Mouse (Mus musculus) hindbrain, embryonic 14.5 days (tissue): Measurements from ENCODE around the gene Epm2aip1. TPM values are rescaled to one million over a fixed set of nuclear protein-coding genes. Genes with fewer than 3 reads are reported as not detected.

Source experiments
- ATAC-seq: fragments of 200-750 bp; cut with Nextera tagmentation; 2 replicates; pipeline ENCODE4 v1.8.0; 2017; ENCODE audit warnings: moderate number of reproducible peaks, mild to moderate bottlenecking, moderate TSS enrichment, moderate library complexity; ENCODE audit not compliant: low FRiP score
- DNase-seq: peaks from one replicate; pipeline ENCODE4 v3.0.0-alpha.2; 2015; ENCODE audit warnings: low spot score
- H3K27ac ChIP-seq: fragments of 300-500 bp; sonication (generic); 2 replicates; pipeline ENCODE4 v1.5.1; 2014; ENCODE audit warnings: mild to moderate bottlenecking, moderate library complexity
- H3K27me3 ChIP-seq: fragments of 300-500 bp; sonication (generic); 2 replicates; pipeline ENCODE4 v1.6.1; 2014; ENCODE audit warnings: mild to moderate bottlenecking, low read length, mixed read lengths; ENCODE audit not compliant: control insufficient read depth, insufficient read depth
- H3K36me3 ChIP-seq: fragments of 300-500 bp; sonication (generic); replicated peaks from 2 replicates; pipeline ENCODE4 v1.6.1; 2014; ENCODE audit not compliant: control insufficient read depth, insufficient read depth
- H3K4me1 ChIP-seq: fragments of 300-500 bp; sonication (generic); replicated peaks from 2 replicates; pipeline ENCODE4 v1.6.1; 2014; ENCODE audit warnings: antibody characterized with exemption, low read length, mixed read lengths; ENCODE audit not compliant: control insufficient read depth, insufficient read depth
- H3K4me2 ChIP-seq: fragments of 300-500 bp; sonication (generic); replicated peaks from 2 replicates; pipeline ENCODE4 v1.6.1; 2014; ENCODE audit warnings: mild to moderate bottlenecking, moderate library complexity
- H3K4me3 ChIP-seq: fragments of 300-500 bp; sonication (generic); replicated peaks from 2 replicates; pipeline ENCODE4 v1.5.1; 2014; ENCODE audit warnings: mild to moderate bottlenecking, low read length
- H3K9ac ChIP-seq: fragments of 300-500 bp; sonication (generic); 2 replicates; pipeline ENCODE4 v1.6.1; 2014
- H3K9me3 ChIP-seq: fragments of 300-500 bp; sonication (generic); 2 replicates; pipeline ENCODE4 v1.6.1; 2016; ENCODE audit warnings: low read length; ENCODE audit not compliant: control insufficient read depth
- whole genome bisulfite sequencing: fragments of 180-500 bp; shearing (Covaris S2); extraction: QIAGEN DNeasy Blood & Tissue Kit; methylation state at CpG from one replicate; pipeline ENCODE4 v1.1.7; 2014; 5-methylcytosine and 5-hydroxymethylcytosine counted together
- polyA plus RNA-seq: library from polyadenylated mRNA; unstranded; fragments of >200 nt; fragmentation: Nextera tagmentation; extraction: Ambion mirVana; gene quantifications from 2 replicates; pipeline ENCODE4 v1.2.1, GENCODE M21; 2014

Gene Epm2aip1
- polyA plus RNA-seq, 1 experiment from 2014 or later, result 81.3 TPM

GRCm38 (mm10) chr9:111275156-111275555 is 3.4 kb downstream of the Epm2aip1 start:
- no peak overlapping the region for H3K27ac ChIP-seq
- no peak for DNase-seq
- peak overlapping the region; percentile 87 for H3K4me2 ChIP-seq
- no peaks in the 10 kb centered on the region for H3K9me3 ChIP-seq
- H3K4me3 ChIP-seq, result 0 out of 2 replicates have a peak overlapping the region, but pooled peaks have one; percentile 1
- ATAC-seq, result no peak
- peaks cover 47% of the 10 kb centered on the region for H3K4me1 ChIP-seq
- H3K9ac ChIP-seq, result 0 out of 2 replicates have a peak overlapping the region, but pooled peaks have one; percentile 25
- peaks cover 54% of the 10 kb centered on the region for H3K36me3 ChIP-seq
- 59% methylated on average over 1 of the region's 1 CpGs for WGBS
- H3K27me3 ChIP-seq, result no peaks in the 10 kb centered on the region

DNA sequence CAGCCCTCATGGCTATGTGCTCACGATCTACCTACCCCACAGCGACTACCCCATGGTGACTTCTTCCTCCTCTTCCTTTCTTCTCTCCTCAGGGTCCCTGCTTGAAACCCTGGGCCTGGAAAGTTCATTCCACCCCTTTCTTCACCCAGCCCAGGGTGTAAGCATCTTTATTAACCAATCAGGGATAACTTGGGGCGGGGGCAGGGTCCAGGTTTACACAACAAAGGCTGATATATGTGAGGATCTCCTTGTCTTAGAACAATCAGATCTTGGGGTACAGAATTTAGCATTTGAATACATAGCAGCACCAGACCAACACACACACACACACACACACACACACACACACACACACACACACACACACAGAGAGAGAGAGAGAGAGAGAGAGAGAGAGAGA is 13.3 kb downstream of the Epm2aip1 start:
- WGBS, result 21% methylated on average over 3 of the region's 3 CpGs
- Histone ChIP-seq H3K4me3 (no peak overlapping the region), H3K9ac (no peak overlapping the region), H3K27ac (no peak overlapping the region), H3K4me1 (peaks cover 12% of the 10 kb centered on the region), H3K27me3 (no peaks in the 10 kb centered on the region), H3K4me2 (no peak overlapping the region), H3K36me3 (no peaks in the 10 kb centered on the region), H3K9me3 (no peaks in the 10 kb centered on the region)
- DNase-seq (no peak), ATAC-seq (no peak)

DNA sequence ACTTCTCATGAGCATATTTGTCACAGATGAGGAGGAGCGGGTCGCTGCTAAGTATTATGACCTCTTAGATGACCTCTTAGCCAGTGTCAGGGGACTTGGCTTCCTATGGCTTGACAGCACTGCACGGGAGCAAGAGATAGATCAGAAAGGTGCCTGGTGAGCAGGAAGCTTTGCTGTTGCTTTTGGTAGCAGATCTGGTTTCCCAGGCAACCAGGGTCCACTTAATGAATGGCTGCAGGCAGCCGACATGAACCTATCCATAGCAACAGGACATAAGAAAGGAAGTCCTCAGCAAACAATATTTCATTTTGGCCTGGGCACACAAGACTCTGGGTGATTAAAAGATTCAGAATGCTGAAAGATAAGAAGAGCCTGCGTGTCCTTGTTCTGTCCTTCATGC is 13.9 kb downstream of the Epm2aip1 start:
- DNase-seq, result no peak
- Histone ChIP-seq H3K9ac (no peak overlapping the region), H3K4me3 (no peak overlapping the region), H3K4me2 (no peak overlapping the region), H3K27me3 (no peaks in the 10 kb centered on the region), H3K27ac (no peak overlapping the region), H3K36me3 (no peaks in the 10 kb centered on the region), H3K9me3 (no peaks in the 10 kb centered on the region), H3K4me1 (peaks cover 12% of the 10 kb centered on the region)
- no peak for ATAC-seq
- WGBS, result 15% methylated on average over 5 of the region's 5 CpGs

DNA sequence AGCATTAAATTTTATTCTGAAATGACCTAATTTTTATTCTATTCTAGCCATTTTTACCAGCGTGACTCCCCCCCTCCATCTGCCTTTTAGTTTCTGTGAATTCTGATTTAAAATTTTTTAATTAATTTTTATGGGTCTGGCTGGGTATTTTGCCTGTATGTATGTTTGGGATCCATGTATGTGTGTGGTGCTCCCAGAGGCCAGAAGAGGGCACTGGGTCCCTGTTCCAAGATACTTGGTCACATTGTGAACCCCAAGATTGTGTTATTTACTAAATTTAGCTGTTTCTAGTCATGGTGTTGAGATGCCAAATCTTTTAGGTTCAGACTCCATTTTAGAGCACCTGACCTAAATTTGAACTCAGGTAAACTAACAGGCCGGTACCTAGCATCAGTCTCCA is 14.7 kb downstream of the Epm2aip1 start:
- H3K4me2 ChIP-seq, result no peak overlapping the region
- H3K4me1 ChIP-seq, result peaks cover 12% of the 10 kb centered on the region
- ATAC-seq (no peak), DNase-seq (no peak)
- H3K36me3 ChIP-seq, result no peaks in the 10 kb centered on the region
- no peak overlapping the region for H3K9ac ChIP-seq
- WGBS, result 73% methylated on average over 2 of the region's 2 CpGs
- no peaks in the 10 kb centered on the region for H3K9me3 ChIP-seq
- no peaks in the 10 kb centered on the region for H3K27me3 ChIP-seq
- H3K4me3 ChIP-seq, result no peak overlapping the region
- no peak overlapping the region for H3K27ac ChIP-seq

GRCm38 (mm10) chr9:111287956-111288355 is 16.2 kb downstream of the Epm2aip1 start:
- Histone ChIP-seq H3K36me3 (no peaks in the 10 kb centered on the region), H3K9me3 (no peaks in the 10 kb centered on the region), H3K4me3 (no peak overlapping the region), H3K9ac (no peak overlapping the region), H3K4me1 (peaks cover 12% of the 10 kb centered on the region), H3K4me2 (no peak overlapping the region), H3K27me3 (no peaks in the 10 kb centered on the region), H3K27ac (no peak overlapping the region)
- DNase-seq (no peak), ATAC-seq (no peak)
- 98% methylated on average over 4 of the region's 4 CpGs for WGBS

GRCm38 (mm10) chr9:111289294-111289831 is 17.6 kb downstream of the Epm2aip1 start:
- no peaks in the 10 kb centered on the region for H3K36me3 ChIP-seq
- ATAC-seq (no peak), DNase-seq (no peak)
- 58% methylated on average over 9 of the region's 9 CpGs for WGBS
- H3K9ac ChIP-seq, result no peak overlapping the region
- no peak overlapping the region for H3K4me3 ChIP-seq
- no peaks in the 10 kb centered on the region for H3K9me3 ChIP-seq
- peak overlapping the region; percentile 23; the same call in 1 of the 2 replicates for H3K4me2 ChIP-seq
- no peak overlapping the region for H3K27ac ChIP-seq
- H3K4me1 ChIP-seq, result peaks cover 12% of the 10 kb centered on the region
- H3K27me3 ChIP-seq, result no peaks in the 10 kb centered on the region

DNA sequence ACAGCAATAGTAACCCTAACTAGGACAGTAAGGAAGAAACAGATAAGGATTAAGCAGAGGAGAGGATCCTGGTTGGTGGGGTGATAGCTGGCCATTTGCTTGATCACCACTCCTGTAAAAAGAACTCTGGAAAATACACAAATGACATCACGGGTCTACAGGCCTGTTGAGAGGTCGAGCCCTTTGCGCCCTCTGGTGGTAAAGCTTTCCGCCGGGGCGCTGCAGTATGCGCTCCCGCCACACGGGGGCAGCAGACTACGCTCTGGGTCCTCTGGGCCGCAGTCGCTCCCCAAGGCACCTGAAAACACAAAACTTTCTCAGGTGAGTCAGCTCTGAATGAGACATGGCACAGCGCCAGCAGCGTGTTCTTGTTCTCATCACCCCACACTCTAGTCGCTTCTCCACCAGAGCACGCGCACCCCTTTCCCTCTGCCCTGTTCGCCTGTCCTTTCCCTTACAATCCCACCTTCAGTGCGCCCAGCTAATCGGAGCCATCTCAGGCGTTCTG is 18.2 kb downstream of the Epm2aip1 start:
- H3K27me3 ChIP-seq, result no peaks in the 10 kb centered on the region
- 16% methylated on average over 21 of the region's 21 CpGs for WGBS
- no peaks in the 10 kb centered on the region for H3K36me3 ChIP-seq
- peak; percentile 91 for DNase-seq
- H3K4me3 ChIP-seq, result no peak overlapping the region
- H3K4me2 ChIP-seq, result peak overlapping the region; percentile 23; the same call in 1 of the 2 replicates
- peaks cover 12% of the 10 kb centered on the region for H3K4me1 ChIP-seq
- peak; percentile 46; the same call in 1 of the 2 replicates for ATAC-seq
- no peak overlapping the region for H3K27ac ChIP-seq
- H3K9ac ChIP-seq, result no peak overlapping the region
- no peaks in the 10 kb centered on the region for H3K9me3 ChIP-seq

GRCm38 (mm10) chr9:111290539-111291100 is 18.9 kb downstream of the Epm2aip1 start:
- 54% methylated on average over 11 of the region's 11 CpGs for WGBS
- H3K36me3 ChIP-seq, result no peaks in the 10 kb centered on the region
- no peak overlapping the region for H3K9ac ChIP-seq
- no peaks in the 10 kb centered on the region for H3K9me3 ChIP-seq
- H3K4me3 ChIP-seq, result no peak overlapping the region
- no peak overlapping the region for H3K4me2 ChIP-seq
- peaks cover 9% of the 10 kb centered on the region for H3K4me1 ChIP-seq
- ATAC-seq (no peak), DNase-seq (no peak)
- no peak overlapping the region for H3K27ac ChIP-seq
- no peaks in the 10 kb centered on the region for H3K27me3 ChIP-seq

GRCm38 (mm10) chr9:111293234-111293633 is 21.5 kb downstream of the Epm2aip1 start:
- H3K27me3 ChIP-seq, result no peaks in the 10 kb centered on the region
- H3K4me3 ChIP-seq, result no peak overlapping the region
- ATAC-seq, result no peak
- H3K36me3 ChIP-seq, result no peaks in the 10 kb centered on the region
- DNase-seq, result no peak
- H3K9ac ChIP-seq, result no peak overlapping the region
- no peak overlapping the region for H3K4me2 ChIP-seq
- no peak overlapping the region for H3K27ac ChIP-seq
- no peaks in the 10 kb centered on the region for H3K9me3 ChIP-seq
- peaks cover 3% of the 10 kb centered on the region; the same call in 1 of the 2 replicates for H3K4me1 ChIP-seq
- 87% methylated on average over 4 of the region's 4 CpGs for WGBS
